Mouse (Mus musculus) midbrain, postnatal 0 days (tissue): ENCODE data around the gene 1700029F12Rik. TPM values are rescaled to one million over a fixed set of nuclear protein-coding genes. Genes with fewer than 3 reads are reported as not detected.

Experiments used
- ATAC-seq: fragments of 200-750 bp; cut with Nextera tagmentation; 2 replicates; pipeline ENCODE4 v1.8.0; 2017; ENCODE audit warnings: moderate number of reproducible peaks, mild to moderate bottlenecking, moderate TSS enrichment, moderate library complexity; ENCODE audit not compliant: low FRiP score
- DNase-seq: peaks from one replicate; pipeline ENCODE4 v3.0.0-alpha.2; 2015; ENCODE audit warnings: low spot score
- H3K27ac ChIP-seq: fragments of 300-500 bp; sonication (generic); 2 replicates; pipeline ENCODE4 v1.5.1; 2014; ENCODE audit warnings: low read depth, mild to moderate bottlenecking, low read length, mixed read lengths
- H3K27me3 ChIP-seq: fragments of 300-500 bp; sonication (generic); 2 replicates; pipeline ENCODE4 v1.6.1; 2014; ENCODE audit warnings: low read length, control low read depth, mixed read lengths; ENCODE audit not compliant: insufficient read depth
- H3K36me3 ChIP-seq: fragments of 300-500 bp; sonication (generic); 2 replicates; pipeline ENCODE4 v1.6.1; 2014; ENCODE audit warnings: low read length, control low read depth, mixed read lengths; ENCODE audit not compliant: insufficient read depth
- H3K4me1 ChIP-seq: fragments of 300-500 bp; sonication (generic); 2 replicates; pipeline ENCODE4 v1.6.1; 2014; ENCODE audit warnings: mild to moderate bottlenecking, control low read depth, antibody characterized with exemption, low read length, mixed read lengths; ENCODE audit not compliant: insufficient read depth
- H3K4me2 ChIP-seq: fragments of 300-500 bp; sonication (generic); 2 replicates; pipeline ENCODE4 v1.6.1; 2014; ENCODE audit warnings: low read depth, mild to moderate bottlenecking, low read length, mixed read lengths; ENCODE audit not compliant: poor library complexity, severe bottlenecking
- H3K4me3 ChIP-seq: fragments of 300-500 bp; sonication (generic); 2 replicates; pipeline ENCODE4 v1.5.1; 2014; ENCODE audit warnings: low read depth, mild to moderate bottlenecking, low read length, moderate library complexity
- H3K9ac ChIP-seq: fragments of 300-500 bp; sonication (generic); replicated peaks from 2 replicates; pipeline ENCODE4 v1.6.1; 2014; ENCODE audit warnings: mild to moderate bottlenecking, low read length, moderate library complexity, mixed read lengths; ENCODE audit not compliant: poor library complexity, severe bottlenecking
- H3K9me3 ChIP-seq: fragments of 300-500 bp; sonication (generic); 2 replicates; pipeline ENCODE4 v1.6.1; 2016; ENCODE audit warnings: low read length, control low read depth
- CTCF ChIP-seq: IDR thresholded peaks from 2 replicates; pipeline ENCODE4 v1.5.1; 2016; ENCODE audit warnings: antibody characterized with exemption, mild to moderate bottlenecking
- WGBS: fragments of 180-500 bp; shearing (Covaris S2); extraction: QIAGEN DNeasy Blood & Tissue Kit; methylation state at CpG from one replicate; pipeline ENCODE4 v1.1.7; 2014; 5-methylcytosine and 5-hydroxymethylcytosine counted together
- polyA plus RNA-seq: library from polyadenylated mRNA; unstranded; fragments of >200 nt; fragmentation: Nextera tagmentation; extraction: Ambion mirVana; gene quantifications from 2 replicates; pipeline ENCODE4 v1.2.1, GENCODE M21; 2015
- total RNA-seq: library from RNA; depleted of rRNA; stranded (reverse); fragments of >200 nt; gene quantifications from 2 replicates; pipeline ENCODE4 v1.2.3, GENCODE M21; 2014

Gene 1700029F12Rik
- total and polyA plus RNA-seq, 2 experiments from 2014 or later = not detected

DNA sequence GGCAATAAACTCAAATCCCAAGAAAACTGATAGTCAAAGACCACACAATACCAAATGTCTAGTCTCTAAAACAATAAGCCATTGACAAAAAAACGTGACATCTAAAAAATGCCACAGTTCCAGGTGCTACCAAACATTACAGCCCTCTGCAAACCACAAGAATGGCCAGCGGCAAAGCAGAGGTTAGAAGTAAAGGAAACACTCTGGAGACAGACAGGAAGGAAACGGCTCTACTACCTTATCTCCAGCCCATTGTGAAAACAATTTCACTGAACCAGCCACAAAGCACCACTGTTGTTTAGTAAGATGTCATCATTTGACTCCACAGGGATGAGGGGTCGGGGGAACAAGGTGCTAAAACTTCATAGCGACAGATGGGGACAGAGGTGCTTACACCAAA, 38.9 kb downstream of the 1700029F12Rik start:
- H3K4me3 ChIP-seq = no peak overlapping the region
- TF ChIP-seq CTCF = no peak
- ATAC-seq (no peak), DNase-seq (no peak)
- no peak overlapping the region for H3K9ac ChIP-seq
- H3K4me1 ChIP-seq = no peaks in the 10 kb centered on the region
- no peaks in the 10 kb centered on the region for H3K27me3 ChIP-seq
- H3K36me3 ChIP-seq = no peaks in the 10 kb centered on the region
- H3K27ac ChIP-seq = no peak overlapping the region
- no peaks in the 10 kb centered on the region for H3K9me3 ChIP-seq
- 80% methylated on average over 5 of the region's 5 CpGs for WGBS
- no peak overlapping the region for H3K4me2 ChIP-seq

DNA sequence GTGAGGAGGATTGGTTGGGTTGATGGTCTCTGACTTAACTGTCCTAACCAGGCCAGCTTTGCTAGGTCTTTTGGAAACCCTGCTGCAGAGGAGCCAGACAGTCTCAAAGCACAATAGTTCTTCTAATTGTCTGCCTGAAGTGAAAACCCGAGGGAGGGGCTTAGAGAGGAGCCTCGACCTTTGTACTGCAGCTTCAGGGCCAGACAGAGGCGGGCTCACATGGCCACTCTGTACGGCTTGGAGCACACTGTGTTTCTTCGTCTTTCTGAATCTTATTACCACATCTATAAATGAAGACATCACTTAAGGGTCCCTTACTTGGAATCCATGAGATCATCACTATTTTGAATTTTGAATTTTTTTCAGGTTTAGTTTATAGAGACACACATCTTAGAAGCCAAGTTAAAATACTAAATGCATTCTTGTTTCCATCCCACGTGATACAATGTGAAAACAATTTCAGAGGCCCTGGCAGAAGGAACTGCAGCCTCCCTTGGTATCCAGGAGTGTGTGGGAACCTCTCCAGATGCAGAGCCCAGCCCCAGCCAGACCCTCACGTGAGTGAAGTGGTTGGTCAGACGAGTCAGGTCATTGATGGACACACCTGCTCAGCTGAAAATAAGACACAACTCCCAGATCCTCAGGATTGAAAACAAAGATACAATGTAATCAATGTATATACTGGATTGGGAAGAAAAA, 40.7 kb downstream of the 1700029F12Rik start:
- Histone ChIP-seq H3K9me3 (no peaks in the 10 kb centered on the region), H3K9ac (no peak overlapping the region), H3K4me3 (no peak overlapping the region), H3K27ac (no peak overlapping the region), H3K27me3 (no peaks in the 10 kb centered on the region), H3K4me1 (no peaks in the 10 kb centered on the region), H3K36me3 (no peaks in the 10 kb centered on the region), H3K4me2 (no peak overlapping the region)
- DNase-seq = no peak
- ATAC-seq = no peak
- 31% methylated on average over 8 of the region's 8 CpGs for WGBS
- TF ChIP-seq CTCF = no peak

DNA sequence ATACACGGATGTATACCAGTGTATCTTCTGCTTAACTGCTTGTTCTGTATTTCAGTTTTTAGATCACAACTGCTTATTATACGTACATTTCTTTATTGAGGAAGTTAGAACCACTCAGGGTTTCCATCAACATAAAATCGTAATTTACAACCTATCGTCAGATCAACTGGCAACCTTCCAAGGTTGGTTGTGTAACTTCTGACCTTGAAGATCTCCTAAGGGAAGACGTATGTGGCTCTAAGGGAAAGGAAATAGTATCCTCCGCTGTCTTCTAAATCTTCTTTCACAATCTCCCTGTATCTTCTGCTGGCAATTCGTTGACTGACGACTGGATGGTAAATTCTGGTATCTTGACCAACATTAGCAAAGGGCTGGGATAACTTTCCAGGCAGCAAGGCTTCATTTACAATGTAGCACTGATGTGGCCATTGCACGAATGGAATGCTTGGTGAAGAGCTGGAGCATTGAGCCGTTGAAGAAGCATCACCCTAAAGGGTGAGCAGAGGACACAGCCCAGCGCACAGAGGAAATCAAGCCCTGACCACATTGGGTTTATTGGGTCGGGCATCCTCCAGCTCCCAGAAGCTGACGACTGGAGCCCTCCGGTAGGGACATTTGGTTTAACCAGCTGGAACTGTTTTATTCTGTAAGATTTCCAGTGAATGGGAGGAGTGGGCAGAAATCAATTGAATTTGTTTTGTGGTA, 43.4 kb downstream of the 1700029F12Rik start:
- no peaks in the 10 kb centered on the region for H3K9me3 ChIP-seq
- no peaks in the 10 kb centered on the region for H3K36me3 ChIP-seq
- no peak overlapping the region for H3K4me2 ChIP-seq
- no peak overlapping the region for H3K4me3 ChIP-seq
- no peak for DNase-seq
- no peak for TF ChIP-seq CTCF
- 81% methylated on average over 14 of the region's 14 CpGs for WGBS
- no peak for ATAC-seq
- H3K27ac ChIP-seq = no peak overlapping the region
- no peaks in the 10 kb centered on the region for H3K4me1 ChIP-seq
- H3K27me3 ChIP-seq = no peaks in the 10 kb centered on the region
- no peak overlapping the region for H3K9ac ChIP-seq

DNA sequence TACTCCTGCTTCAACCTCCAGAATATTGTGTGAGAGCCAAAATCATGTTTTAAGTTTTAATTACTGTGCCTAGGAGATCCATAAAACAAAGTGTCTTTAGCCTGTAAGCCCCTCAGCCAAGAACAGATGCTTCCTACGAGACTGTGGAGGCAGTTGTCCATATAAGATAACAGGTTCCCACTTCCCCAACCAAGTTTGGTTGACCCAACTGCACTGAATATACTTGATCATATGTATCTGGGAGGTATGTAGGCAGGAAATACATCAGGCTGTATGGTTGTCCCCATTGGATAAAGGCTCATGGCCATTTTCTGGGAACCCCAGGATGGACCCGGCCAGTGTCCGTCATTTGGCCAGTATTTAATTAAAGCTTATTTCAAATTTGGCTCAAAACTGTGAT, 44.1 kb downstream of the 1700029F12Rik start:
- H3K9ac ChIP-seq = no peak overlapping the region
- DNase-seq = no peak
- 96% methylated on average over 3 of the region's 3 CpGs for WGBS
- no peak for ATAC-seq
- H3K36me3 ChIP-seq = no peaks in the 10 kb centered on the region
- no peak for TF ChIP-seq CTCF
- H3K9me3 ChIP-seq = no peaks in the 10 kb centered on the region
- H3K4me3 ChIP-seq = no peak overlapping the region
- no peak overlapping the region for H3K4me2 ChIP-seq
- H3K4me1 ChIP-seq = no peaks in the 10 kb centered on the region
- no peak overlapping the region for H3K27ac ChIP-seq
- no peaks in the 10 kb centered on the region for H3K27me3 ChIP-seq

DNA sequence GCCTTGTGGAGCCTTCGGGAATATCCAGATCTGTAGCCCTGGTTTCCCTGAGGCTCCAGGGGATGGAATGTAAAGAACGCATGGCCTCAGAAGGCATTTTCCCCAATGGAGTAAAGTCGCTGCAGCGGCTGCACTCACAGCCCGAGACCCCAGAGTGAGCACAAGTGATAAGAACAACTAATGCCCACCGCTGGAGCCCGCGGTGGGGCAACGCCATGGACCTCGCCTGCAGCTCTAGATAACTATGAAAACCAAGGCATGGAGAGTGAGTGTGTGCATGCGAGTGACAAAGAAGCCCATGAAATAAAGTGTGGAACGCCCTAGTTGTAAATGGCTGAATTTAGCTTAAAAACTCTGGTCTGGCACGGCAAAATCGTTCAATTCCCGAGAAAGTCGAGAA, 45.0 kb downstream of the 1700029F12Rik start:
- Histone ChIP-seq H3K27me3 (no peaks in the 10 kb centered on the region), H3K36me3 (no peaks in the 10 kb centered on the region), H3K4me2 (no peak overlapping the region), H3K9me3 (no peaks in the 10 kb centered on the region), H3K4me1 (no peaks in the 10 kb centered on the region), H3K9ac (no peak overlapping the region), H3K27ac (no peak overlapping the region), H3K4me3 (no peak overlapping the region)
- DNase-seq (no peak), ATAC-seq (no peak)
- no peak for TF ChIP-seq CTCF
- WGBS = 97% methylated on average over 16 of the region's 16 CpGs

DNA sequence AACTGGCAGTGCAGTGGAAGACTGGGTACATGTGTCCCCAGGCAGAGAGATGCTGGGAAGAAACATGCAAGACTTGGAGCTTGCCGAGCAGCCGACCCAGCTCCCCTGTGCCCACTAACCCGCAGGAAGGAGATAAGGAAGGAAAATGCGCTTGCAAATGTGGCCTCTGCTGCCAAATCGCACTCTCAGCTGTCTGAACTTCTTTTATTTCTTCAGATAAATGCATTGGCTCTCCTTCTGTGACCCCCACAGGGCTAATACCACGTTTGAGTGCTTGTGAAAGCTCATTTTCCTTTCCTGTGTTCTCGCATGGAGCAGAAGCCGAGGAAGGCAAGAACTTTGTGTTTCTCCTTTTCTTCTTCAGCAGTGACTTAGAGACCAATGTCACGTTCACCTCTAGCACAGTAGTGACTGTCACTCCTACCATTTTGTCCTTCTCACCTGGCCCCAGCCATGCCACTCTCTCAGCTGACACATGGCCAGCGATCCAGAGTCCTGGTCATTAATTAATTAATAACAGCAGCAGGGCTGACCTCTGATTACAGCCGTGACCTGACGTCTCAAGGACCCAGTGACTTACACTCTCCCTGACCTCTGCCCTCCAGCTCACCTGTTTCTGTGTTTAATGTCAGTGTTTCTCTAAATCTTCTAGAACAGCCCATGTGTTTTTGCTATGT, 48.4 kb downstream of the 1700029F12Rik start:
- ATAC-seq = no peak
- no peaks in the 10 kb centered on the region for H3K9me3 ChIP-seq
- H3K4me3 ChIP-seq = no peak overlapping the region
- H3K9ac ChIP-seq = no peak overlapping the region
- H3K27ac ChIP-seq = no peak overlapping the region
- 52% methylated on average over 12 of the region's 12 CpGs for WGBS
- H3K4me2 ChIP-seq = no peak overlapping the region
- H3K36me3 ChIP-seq = no peaks in the 10 kb centered on the region
- H3K4me1 ChIP-seq = no peaks in the 10 kb centered on the region
- no peaks in the 10 kb centered on the region for H3K27me3 ChIP-seq
- DNase-seq = no peak
- TF ChIP-seq CTCF = no peak
